Mouse (Mus musculus) lung, embryonic 15.5 days (tissue): ENCODE data around the gene Ppm1m. TPM values are rescaled to one million over a fixed set of nuclear protein-coding genes. Genes with fewer than 3 reads are reported as not detected.
A peak's percentile ranks its signal among the peaks of the same experiment; 100 is the strongest.

ENCODE experiments used
- ATAC-seq: fragments of 200-750 bp; cut with Nextera tagmentation; 2 replicates; pipeline ENCODE4 v1.8.0; 2017; ENCODE audit warnings: moderate number of reproducible peaks, borderline replicate concordance; ENCODE audit not compliant: low FRiP score, low TSS enrichment; ENCODE audit errors: extremely low read depth
- H3K27ac ChIP-seq: fragments of 300-500 bp; sonication (generic); 2 replicates; pipeline ENCODE4 v1.5.1; 2015; ENCODE audit warnings: moderate library complexity, mild to moderate bottlenecking, inconsistent platforms
- H3K27me3 ChIP-seq: fragments of 300-500 bp; sonication (generic); 2 replicates; pipeline ENCODE4 v1.6.1; 2015; ENCODE audit warnings: inconsistent platforms
- H3K36me3 ChIP-seq: fragments of 300-500 bp; sonication (generic); 2 replicates; pipeline ENCODE4 v1.6.1; 2015; ENCODE audit warnings: inconsistent platforms
- H3K4me1 ChIP-seq: fragments of 300-500 bp; sonication (generic); 2 replicates; pipeline ENCODE4 v1.6.1; 2015; ENCODE audit warnings: inconsistent platforms
- H3K4me2 ChIP-seq: fragments of 300-500 bp; sonication (generic); 2 replicates; pipeline ENCODE4 v1.6.1; 2015; ENCODE audit warnings: inconsistent platforms, mild to moderate bottlenecking, moderate library complexity
- H3K4me3 ChIP-seq: fragments of 300-500 bp; sonication (generic); 2 replicates; pipeline ENCODE4 v1.5.1; 2015; ENCODE audit warnings: mild to moderate bottlenecking, inconsistent platforms
- H3K9ac ChIP-seq: fragments of 300-500 bp; sonication (generic); 2 replicates; pipeline ENCODE4 v1.6.1; 2015; ENCODE audit warnings: inconsistent platforms
- H3K9me3 ChIP-seq: fragments of 300-500 bp; sonication (generic); 2 replicates; pipeline ENCODE4 v1.6.1; 2016; ENCODE audit warnings: inconsistent platforms
- WGBS: fragments of 180-500 bp; shearing (Covaris S2); methylation state at CpG from one replicate; pipeline ENCODE4 v1.1.7; 2015; 5-methylcytosine and 5-hydroxymethylcytosine counted together
- polyA plus RNA-seq: library from polyadenylated mRNA; unstranded; fragments of >200 nt; fragmentation: Nextera tagmentation; extraction: Ambion mirVana; gene quantifications from 2 replicates; pipeline ENCODE4 v1.2.1, GENCODE M21; 2015

Gene Ppm1m
- polyA plus RNA-seq, 1 experiment from 2014 or later: 62.8 TPM

GRCm38 (mm10) chr9:106167241-106167640 is 32.3 kb downstream of the Ppm1m start:
- no peaks in the 10 kb centered on the region for H3K36me3 ChIP-seq
- H3K4me3 ChIP-seq: no peak overlapping the region
- no peaks in the 10 kb centered on the region for H3K9me3 ChIP-seq
- 70% methylated on average over 3 of the region's 3 CpGs for WGBS
- no peak overlapping the region for H3K9ac ChIP-seq
- H3K4me1 ChIP-seq: peaks cover 9% of the 10 kb centered on the region
- no peak for ATAC-seq
- H3K4me2 ChIP-seq: no peak overlapping the region
- 0 out of 2 replicates have a peak, but pooled peaks cover 3% of the 10 kb centered on the region for H3K27me3 ChIP-seq
- H3K27ac ChIP-seq: no peak overlapping the region

GRCm38 (mm10) chr9:106166709-106167108 is 32.8 kb downstream of the Ppm1m start:
- Histone ChIP-seq H3K27me3 (0 out of 2 replicates have a peak, but pooled peaks cover 3% of the 10 kb centered on the region), H3K4me2 (no peak overlapping the region), H3K27ac (no peak overlapping the region), H3K9ac (no peak overlapping the region), H3K4me1 (peaks cover 9% of the 10 kb centered on the region), H3K9me3 (no peaks in the 10 kb centered on the region), H3K36me3 (no peaks in the 10 kb centered on the region), H3K4me3 (no peak overlapping the region)
- no peak for ATAC-seq
- 58% methylated on average over 2 of the region's 2 CpGs for WGBS

GRCm38 (mm10) chr9:106160426-106160825 is 39.1 kb downstream of the Ppm1m start:
- H3K4me1 ChIP-seq: no peaks in the 10 kb centered on the region; the same call in 1 of the 2 replicates
- WGBS: 43% methylated on average over 5 of the region's 5 CpGs
- H3K27ac ChIP-seq: peak overlapping the region; percentile 96

GRCm38 (mm10) chr9:106159784-106160301 is 39.7 kb downstream of the Ppm1m start:
- H3K4me2 ChIP-seq: peak overlapping the region; percentile 67
- H3K27ac ChIP-seq: peak overlapping the region; percentile 96
- under 1% methylated on average over 24 of the region's 24 CpGs for WGBS
- no peaks in the 10 kb centered on the region for H3K36me3 ChIP-seq
- peak overlapping the region; percentile 68 for H3K4me3 ChIP-seq
- no peaks in the 10 kb centered on the region for H3K9me3 ChIP-seq
- ATAC-seq: peak; percentile 76; the same call in 1 of the 2 replicates
- H3K27me3 ChIP-seq: 0 out of 2 replicates have a peak, but pooled peaks cover 3% of the 10 kb centered on the region
- H3K4me1 ChIP-seq: no peaks in the 10 kb centered on the region; the same call in 1 of the 2 replicates
- peak overlapping the region; percentile 58 for H3K9ac ChIP-seq

More at GRCm38 (mm10) chr9:106160426-106160825, 39.1 kb downstream of the Ppm1m start:
- H3K27me3 ChIP-seq: 0 out of 2 replicates have a peak, but pooled peaks cover 3% of the 10 kb centered on the region
- H3K36me3 ChIP-seq: no peaks in the 10 kb centered on the region
- H3K9me3 ChIP-seq: no peaks in the 10 kb centered on the region
- H3K4me2 ChIP-seq: peak overlapping the region; percentile 67
- no peak for ATAC-seq
- peak overlapping the region; percentile 58; the same call in 1 of the 2 replicates for H3K9ac ChIP-seq
- peak overlapping the region; percentile 68 for H3K4me3 ChIP-seq

GRCm38 (mm10) chr9:106159237-106159636 is 40.3 kb downstream of the Ppm1m start:
- WGBS: 74% methylated on average over 9 of the region's 9 CpGs
- H3K27ac ChIP-seq: no peak overlapping the region
- H3K9ac ChIP-seq: no peak overlapping the region
- H3K4me2 ChIP-seq: peak overlapping the region; percentile 67
- H3K9me3 ChIP-seq: no peaks in the 10 kb centered on the region
- no peaks in the 10 kb centered on the region; the same call in 1 of the 2 replicates for H3K4me1 ChIP-seq
- 0 out of 2 replicates have a peak, but pooled peaks cover 3% of the 10 kb centered on the region for H3K27me3 ChIP-seq
- no peaks in the 10 kb centered on the region for H3K36me3 ChIP-seq
- H3K4me3 ChIP-seq: no peak overlapping the region
- ATAC-seq: no peak

- no peak for ATAC-seq
- H3K36me3 ChIP-seq: no peaks in the 10 kb centered on the region
- H3K4me1 ChIP-seq: no peaks in the 10 kb centered on the region; the same call in 1 of the 2 replicates
- no peak within 1 kb of the TSS for H3K4me2 ChIP-seq
- no peak within 1 kb of the TSS for H3K4me3 ChIP-seq
- 0 out of 2 replicates have a peak, but pooled peaks cover 2% of the 10 kb centered on the region for H3K27me3 ChIP-seq
- no peak within 1 kb of the TSS for H3K9ac ChIP-seq
- no peaks in the 10 kb centered on the region for H3K9me3 ChIP-seq
- 69% methylated on average over 6 of the region's 6 CpGs for WGBS
- H3K27ac ChIP-seq: no peak within 1 kb of the TSS
Observed at GRCm38 (mm10) chr9:106158037-106158491, 41.5 kb downstream of the Ppm1m start, which contains the start of gene Glyctk. TSS of gene Glyctk (minus strand) at chr9:106158138.

- H3K27me3 ChIP-seq: no peaks in the 10 kb centered on the region
- no peak for ATAC-seq
- H3K36me3 ChIP-seq: no peaks in the 10 kb centered on the region
- no peak overlapping the region for H3K4me2 ChIP-seq
- H3K27ac ChIP-seq: no peak overlapping the region
- H3K9ac ChIP-seq: no peak overlapping the region
- H3K4me1 ChIP-seq: no peaks in the 10 kb centered on the region; the same call in 1 of the 2 replicates
- WGBS: 80% methylated on average over 10 of the region's 10 CpGs
- H3K4me3 ChIP-seq: no peak overlapping the region
- H3K9me3 ChIP-seq: no peaks in the 10 kb centered on the region
Observed at GRCm38 (mm10) chr9:106157623-106157925, 42.0 kb downstream of the Ppm1m start.

- Histone ChIP-seq H3K4me3 (no peak overlapping the region), H3K27me3 (0 out of 2 replicates have a peak, but pooled peaks cover 2% of the 10 kb centered on the region), H3K9ac (no peak overlapping the region), H3K36me3 (no peaks in the 10 kb centered on the region), H3K4me1 (no peaks in the 10 kb centered on the region; the same call in 1 of the 2 replicates), H3K4me2 (no peak overlapping the region), H3K27ac (no peak overlapping the region), H3K9me3 (no peaks in the 10 kb centered on the region)
- ATAC-seq: no peak
- 79% methylated on average over 21 of the region's 21 CpGs for WGBS
Observed at GRCm38 (mm10) chr9:106156921-106157622, 42.5 kb downstream of the Ppm1m start.

GRCm38 (mm10) chr9:106156419-106156818 is 43.1 kb downstream of the Ppm1m start:
- no peak overlapping the region for H3K4me2 ChIP-seq
- no peak for ATAC-seq
- H3K4me1 ChIP-seq: no peaks in the 10 kb centered on the region; the same call in 1 of the 2 replicates

GRCm38 (mm10) chr9:106154106-106154505 is 45.4 kb downstream of the Ppm1m start:
- Histone ChIP-seq H3K27me3 (peaks cover 26% of the 10 kb centered on the region), H3K36me3 (no peaks in the 10 kb centered on the region), H3K4me3 (no peak overlapping the region), H3K27ac (no peak overlapping the region), H3K9me3 (no peaks in the 10 kb centered on the region), H3K4me2 (no peak overlapping the region), H3K9ac (no peak overlapping the region), H3K4me1 (peaks cover 2% of the 10 kb centered on the region; the same call in 1 of the 2 replicates)
- 71% methylated on average over 9 of the region's 9 CpGs for WGBS
- no peak for ATAC-seq

More at GRCm38 (mm10) chr9:106156419-106156818, 43.1 kb downstream of the Ppm1m start:
- Histone ChIP-seq H3K9ac (no peak overlapping the region), H3K27ac (no peak overlapping the region), H3K36me3 (no peaks in the 10 kb centered on the region), H3K27me3 (peaks cover 3% of the 10 kb centered on the region; the same call in 1 of the 2 replicates), H3K4me3 (no peak overlapping the region), H3K9me3 (no peaks in the 10 kb centered on the region)
- WGBS: 56% methylated on average over 5 of the region's 5 CpGs

- H3K36me3 ChIP-seq: no peaks in the 10 kb centered on the region
- H3K4me1 ChIP-seq: peaks cover 12% of the 10 kb centered on the region
- peak overlapping the region; percentile 60 for H3K4me2 ChIP-seq
- H3K9me3 ChIP-seq: no peaks in the 10 kb centered on the region
- no peak for ATAC-seq
- no peak overlapping the region for H3K9ac ChIP-seq
- no peak overlapping the region for H3K27ac ChIP-seq
- H3K4me3 ChIP-seq: peak overlapping the region; percentile 27
- 12% methylated on average over 10 of the region's 10 CpGs for WGBS
- peaks cover 54% of the 10 kb centered on the region for H3K27me3 ChIP-seq
Observed at GRCm38 (mm10) chr9:106149399-106149754, 50.2 kb downstream of the Ppm1m start.
